Mouse (Mus musculus) adrenal gland, postnatal 10 days (tissue): ENCODE data around the gene Pxn. TPM values are rescaled to one million over a fixed set of nuclear protein-coding genes. Genes with fewer than 3 reads are reported as not detected.
A peak's percentile ranks its signal among the peaks of the same experiment; 100 is the strongest.

Experiments
- DNase-seq: peaks from one replicate; pipeline ENCODE4 v3.0.0; 2021; ENCODE audit warnings: mixed read lengths
- microRNA-seq: library from miRNA; unstranded; fragments of <30 nt; microRNA quantifications from one replicate; pipeline ENCODE4 v1.2.0, GENCODE M21; 2021
- total RNA-seq, 2 experiments: library from RNA; stranded (reverse); gene quantifications; 2 replicates each; pipeline ENCODE4 v1.2.3; 2021

The Pxn gene
- total RNA-seq, 2 experiments from 2014 or later: 55.1 to 72.4 TPM

DNA sequence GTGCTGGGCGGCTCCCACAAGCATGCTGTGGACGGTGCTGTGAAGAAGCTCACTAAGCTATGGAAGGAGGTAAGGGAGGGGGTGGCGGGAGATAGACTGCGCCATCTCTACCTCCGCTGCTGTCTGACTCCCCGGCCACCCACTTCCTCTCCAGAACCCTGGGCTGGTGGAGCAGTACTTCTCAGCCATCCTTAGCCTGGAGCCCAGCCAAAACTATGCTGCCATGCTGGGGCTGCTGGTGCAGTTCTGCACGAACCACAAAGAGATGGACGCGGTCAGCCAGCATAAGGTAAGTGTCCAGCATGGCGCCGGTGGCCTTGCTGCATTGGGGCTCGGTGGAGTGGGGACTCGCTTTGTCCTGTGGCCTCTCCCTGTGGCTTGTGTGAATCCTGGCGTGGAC lies 72.4 kb downstream of the Pxn start:
- no peak for DNase-seq

DNA sequence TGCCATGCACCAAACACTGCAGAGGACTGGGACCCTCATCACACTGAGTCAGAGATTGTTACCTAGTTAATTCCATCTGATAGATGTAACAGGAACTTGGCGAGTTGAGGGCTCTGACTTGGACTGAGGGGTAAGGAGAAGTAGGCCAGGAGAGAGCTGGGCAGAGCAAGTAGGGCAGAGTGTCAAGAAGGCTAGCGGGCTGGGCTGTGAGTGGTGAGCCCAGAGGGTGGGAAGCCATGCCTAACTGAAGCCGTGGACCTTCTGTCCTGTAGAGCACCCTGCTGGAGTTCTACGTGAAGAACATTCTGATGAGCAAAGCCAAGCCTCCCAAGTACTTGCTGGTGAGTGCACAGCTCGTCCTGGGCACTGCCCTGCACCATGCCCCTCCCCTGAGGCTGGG lies 72.9 kb downstream of the Pxn start:
- no peak for DNase-seq

DNA sequence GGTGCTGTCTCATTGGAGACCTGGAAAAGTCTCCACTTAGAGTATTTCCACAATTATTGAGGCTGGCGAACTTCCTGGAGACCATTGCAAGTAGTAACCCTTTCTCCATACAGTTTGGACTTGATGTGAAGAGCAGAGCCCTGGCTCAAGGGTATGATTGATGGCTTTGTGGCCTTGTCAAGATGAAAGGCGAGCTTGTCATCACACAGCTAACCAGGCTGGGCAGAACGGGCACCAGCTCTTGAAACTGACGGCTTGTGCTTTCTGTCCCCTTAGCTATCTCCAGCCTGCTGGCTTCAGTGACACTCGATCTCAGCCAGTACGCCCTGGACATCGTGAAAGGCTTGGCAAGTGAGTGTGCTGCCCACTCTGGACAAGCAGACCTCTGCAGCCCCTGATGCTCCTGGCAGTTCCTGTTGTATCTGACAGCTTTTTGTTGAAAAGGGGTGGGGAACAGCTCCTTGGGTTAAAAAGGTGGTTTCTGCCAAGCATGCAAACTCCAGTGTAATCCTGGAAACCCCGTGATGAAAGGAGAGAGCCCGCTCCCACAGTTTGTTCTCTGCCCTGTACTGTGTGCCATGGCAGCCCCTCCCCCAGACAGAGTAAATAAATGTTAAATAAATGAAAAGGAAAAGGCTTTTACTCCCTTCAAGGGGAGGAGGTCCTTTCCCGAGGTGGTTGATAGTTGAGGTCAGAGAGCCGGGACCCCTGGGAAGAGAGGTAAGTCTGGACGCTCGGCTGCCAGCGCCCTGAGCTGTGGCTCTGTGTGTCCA lies 73.9 kb downstream of the Pxn start:
- DNase-seq: peak; percentile 54

DNA sequence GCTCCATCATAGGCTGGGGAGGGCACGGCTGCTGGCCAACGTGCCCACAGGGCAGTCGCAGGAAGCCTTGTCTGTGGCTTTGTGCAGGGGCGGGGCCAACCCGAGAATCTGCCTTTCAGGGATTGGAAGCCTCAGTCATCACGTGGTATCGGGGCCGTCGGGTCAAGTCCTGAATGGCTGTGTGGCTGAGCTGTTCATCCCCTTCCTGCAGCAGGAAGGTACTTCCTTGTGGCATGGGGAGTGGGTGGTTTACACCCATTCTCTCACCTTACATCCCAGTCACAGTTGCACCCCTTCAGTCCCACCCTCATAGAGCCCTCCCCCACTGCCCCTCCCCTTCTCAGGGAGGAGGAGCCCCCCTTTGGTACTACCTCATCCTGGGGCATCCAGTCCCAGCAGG lies 75.2 kb downstream of the Pxn start:
- DNase-seq: no peak

DNA sequence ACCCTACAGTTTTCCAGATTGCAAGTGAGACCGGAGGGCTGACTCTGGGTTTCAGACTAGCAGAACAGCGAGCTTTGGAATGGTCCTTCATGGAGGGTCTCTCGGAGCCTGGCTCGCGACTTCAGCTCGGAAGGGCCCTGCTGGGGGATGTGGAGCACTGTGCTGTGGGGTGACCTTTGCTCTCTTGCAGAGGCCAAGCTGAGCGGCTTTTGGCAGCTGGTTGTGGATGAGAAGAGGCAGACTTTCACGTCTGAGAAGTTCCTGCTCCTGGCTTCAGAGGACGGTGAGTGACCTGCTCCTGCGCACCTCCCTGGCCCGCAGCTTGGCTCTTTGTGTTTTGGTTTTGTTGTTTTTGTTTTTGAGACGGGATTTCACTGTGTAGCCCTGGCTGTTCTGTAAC lies 79.1 kb downstream of the Pxn start:
- DNase-seq: no peak

DNA sequence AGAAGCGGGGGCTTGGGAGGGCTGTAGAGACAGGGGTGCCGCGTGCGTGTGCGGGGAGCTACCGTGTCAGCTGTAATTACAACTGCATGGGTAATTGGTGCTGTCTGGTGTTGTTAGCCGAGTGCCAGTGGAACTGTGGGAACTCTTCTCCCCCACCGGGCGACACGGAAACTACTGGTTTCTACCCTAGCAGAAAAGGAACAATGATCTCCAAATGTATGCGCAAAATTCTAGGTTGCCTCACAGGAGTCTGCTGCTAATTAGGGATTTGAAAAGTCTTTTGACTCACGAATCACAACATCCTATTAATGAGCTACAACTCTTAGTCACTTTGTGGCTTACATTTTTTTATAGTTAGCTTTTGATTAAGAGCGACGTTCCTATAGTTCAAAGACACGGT lies 79.7 kb downstream of the Pxn start:
- DNase-seq: no peak

DNA sequence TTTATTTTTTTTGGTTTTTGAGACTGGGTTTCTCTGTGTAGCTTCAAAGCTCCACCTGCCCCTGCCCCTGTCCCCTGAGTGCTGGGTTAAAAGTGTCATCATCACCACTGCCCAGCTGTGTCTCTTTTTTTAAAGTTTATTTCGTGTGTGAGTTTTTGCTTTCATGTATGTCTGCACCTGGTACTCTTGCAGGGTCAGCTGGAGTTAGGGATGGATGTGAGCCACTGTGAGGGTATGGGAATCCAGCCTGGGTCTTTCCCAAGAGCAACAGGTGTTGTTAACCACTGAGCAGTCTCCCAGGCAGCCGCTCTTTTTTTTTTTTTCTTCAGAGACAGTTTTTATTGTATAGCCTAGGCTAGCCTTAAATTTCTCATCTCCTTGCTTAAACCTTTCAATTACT lies 80.3 kb downstream of the Pxn start:
- no peak for DNase-seq

DNA sequence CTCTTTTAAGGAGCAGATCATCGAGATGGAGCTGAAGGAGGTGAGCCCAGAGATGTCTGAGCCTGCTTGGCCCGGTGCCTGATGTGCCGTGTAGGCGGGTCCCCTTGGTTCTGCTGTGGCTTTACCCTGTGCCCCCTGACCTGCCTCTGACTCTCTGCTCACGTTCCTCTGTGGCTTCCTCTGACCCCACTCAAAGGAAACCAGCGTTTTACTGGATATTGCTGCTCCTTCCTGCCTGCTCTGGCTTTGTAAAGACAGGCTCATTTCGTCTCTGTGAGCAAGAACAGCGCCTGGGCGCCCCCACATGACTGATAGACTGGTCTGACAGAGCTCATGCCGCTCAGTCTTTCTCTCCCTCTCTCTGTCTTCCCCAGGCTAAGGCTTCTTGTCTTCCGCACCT lies 84.6 kb downstream of the Pxn start:
- DNase-seq: no peak

DNA sequence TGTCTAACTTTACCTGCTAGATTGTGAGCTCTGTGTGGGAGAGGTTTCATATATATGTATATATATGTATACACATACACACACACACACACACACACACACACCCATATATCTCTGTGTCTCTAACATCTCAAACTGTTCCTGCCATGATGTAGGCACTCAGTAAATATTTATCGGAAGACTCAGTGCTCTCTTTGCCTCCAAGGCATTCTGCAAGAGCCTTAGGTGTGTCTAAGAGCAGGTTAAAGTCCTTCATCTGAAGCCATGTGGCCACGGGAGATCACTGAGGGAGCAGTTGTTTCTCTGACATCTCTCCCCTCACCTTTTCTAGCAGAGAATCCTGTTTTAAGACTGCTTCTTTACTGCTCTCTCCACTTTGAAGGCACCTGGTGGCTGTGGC lies 85.0 kb downstream of the Pxn start:
- DNase-seq: no peak

DNA sequence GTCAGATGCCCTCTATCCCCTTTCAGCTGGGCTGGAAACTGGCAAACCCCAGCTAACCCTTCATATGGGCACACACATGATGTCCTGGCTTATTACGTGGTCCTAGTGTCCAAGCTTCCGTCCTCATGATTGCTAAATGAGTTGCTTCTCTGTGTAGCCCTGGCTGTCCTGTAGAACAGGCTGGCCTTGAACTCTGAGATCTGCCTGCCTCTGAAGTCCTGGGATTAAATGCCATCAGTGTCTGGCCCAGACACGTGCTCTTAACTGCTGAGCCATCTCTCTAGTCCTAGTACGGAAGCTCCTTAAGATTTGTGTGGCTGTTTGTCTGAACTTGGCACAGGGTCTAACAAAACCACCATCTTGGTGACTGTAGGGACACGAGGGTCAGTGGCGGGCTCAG lies 97.1 kb downstream of the Pxn start:
- DNase-seq: no peak

Small RNA genes lying within 50 kb of the gene (microRNA-seq; reads per million reads assigned to microRNA genes)
- gene Mir7029: not detected

Other genes starting within 250 kb of the Pxn start
- 100 to 1,000 TPM; 228 to 254 TPM for gene Rnf10, start 233.8 kb upstream of the Pxn start, total RNA-seq
- 100 to 1,000 TPM in 1 of 2 experiments, 10 to 100 TPM in 1; 90.7 to 114 TPM for gene Coq5, start 227.0 kb upstream of the Pxn start, total RNA-seq
- gene Dynll1, start 205.7 kb upstream of the Pxn start, total RNA-seq: 100 to 1,000 TPM; 243 to 258 TPM
- gene Srsf9, start 179.5 kb upstream of the Pxn start, total RNA-seq: 10 to 100 TPM; 67.1 to 70.7 TPM
- gene Gatc, start 165.5 kb upstream of the Pxn start, total RNA-seq: 10 to 100 TPM; 19.1 to 20.1 TPM
- gene Triap1, start 165.5 kb upstream of the Pxn start, total RNA-seq: 10 to 100 TPM; 28.5 to 30.1 TPM
- gene Cox6a1, start 157.7 kb upstream of the Pxn start, total RNA-seq: 1,000 to 10,000 TPM; 1,718 to 1,856 TPM
- 10 to 100 TPM; 15.9 to 16.2 TPM for gene Msi1, start 77.1 kb upstream of the Pxn start, total RNA-seq
- not detected for gene Pla2g1b, start 40.4 kb upstream of the Pxn start, total RNA-seq
- 10 to 100 TPM; 15.8 to 31.4 TPM for gene Sirt4, start 22.0 kb upstream of the Pxn start, total RNA-seq
- 100 to 1,000 TPM; 933 to 968 TPM for gene Rplp0, start 52.8 kb downstream of the Pxn start, total RNA-seq
- 10 to 100 TPM; 52.4 to 63.2 TPM for gene Gcn1l1, start 58.6 kb downstream of the Pxn start, total RNA-seq
- 10 to 100 TPM; 54.0 to 57.2 TPM for gene Rab35, start 125.2 kb downstream of the Pxn start, total RNA-seq
- 10 to 100 TPM in 1 of 2 experiments, 1 to 10 TPM in 1; 7.9 to 10.6 TPM for gene Bicdl1, start 224.9 kb downstream of the Pxn start, total RNA-seq